Mouse (Mus musculus): ENCODE data around the gene Plcd3.

Plcd3 gene

GRCm38 (mm10) chr11:103116959-103117590 lies 15.6 kb upstream of the Plcd3 start:
- DNase-seq: peak; percentile 64 to 78

GRCm38 (mm10) chr11:103116008-103116818 lies 14.8 kb upstream of the Plcd3 start, which contains the start of gene Hexim1:
Gene Hexim1, plus strand, starts transcription at chr11:103116231.
- DNase-seq: peak; percentile 99 to 100

- peak; percentile 74 to 75 for DNase-seq
These were observed 13.9 kb upstream of the Plcd3 start for GRCm38 (mm10) chr11:103115163-103116007.

GRCm38 (mm10) chr11:103114270-103114943 lies 12.9 kb upstream of the Plcd3 start:
- DNase-seq: no peak

GRCm38 (mm10) chr11:103113771-103114170 lies 12.3 kb upstream of the Plcd3 start:
- no peak for DNase-seq

GRCm38 (mm10) chr11:103113005-103113404 lies 11.5 kb upstream of the Plcd3 start:
- DNase-seq: no peak

- no peak for DNase-seq
These were observed 11.1 kb upstream of the Plcd3 start for GRCm38 (mm10) chr11:103112552-103112912.

- no peak for DNase-seq
These were observed 10.6 kb upstream of the Plcd3 start for GRCm38 (mm10) chr11:103111881-103112551.

GRCm38 (mm10) chr11:103111301-103111700 lies 9.8 kb upstream of the Plcd3 start:
- DNase-seq: no peak

GRCm38 (mm10) chr11:103106386-103106785 lies 4.9 kb upstream of the Plcd3 start:
- no peak for DNase-seq

- DNase-seq: no peak
These were observed 4.4 kb upstream of the Plcd3 start for GRCm38 (mm10) chr11:103105810-103106209.

- no peak for DNase-seq
These were observed 3.8 kb upstream of the Plcd3 start for GRCm38 (mm10) chr11:103105180-103105725.

- no peak for DNase-seq
These were observed 3.0 kb upstream of the Plcd3 start for GRCm38 (mm10) chr11:103104469-103104868.

GRCm38 (mm10) chr11:103103621-103104020 lies 2.2 kb upstream of the Plcd3 start:
- DNase-seq: no peak

GRCm38 (mm10) chr11:103102725-103103349 lies 1.4 kb upstream of the Plcd3 start:
- peak; percentile 94 to 98 for DNase-seq

GRCm38 (mm10) chr11:103101866-103102501 lies 526 bp upstream of the Plcd3 start:
- peak; percentile 25 to 50 for DNase-seq

- DNase-seq: no peak
These were observed 1.1 kb downstream of the Plcd3 start for GRCm38 (mm10) chr11:103100361-103100760.

- no peak for DNase-seq
These were observed 2.0 kb downstream of the Plcd3 start for GRCm38 (mm10) chr11:103099352-103099940.

GRCm38 (mm10) chr11:103098531-103099190 lies 2.8 kb downstream of the Plcd3 start:
- no peak for DNase-seq

Data from spleen, adult 18-20 months (tissue).